Mouse (Mus musculus): Measurements from ENCODE around the gene Slc4a5.

The Slc4a5 gene

DNA sequence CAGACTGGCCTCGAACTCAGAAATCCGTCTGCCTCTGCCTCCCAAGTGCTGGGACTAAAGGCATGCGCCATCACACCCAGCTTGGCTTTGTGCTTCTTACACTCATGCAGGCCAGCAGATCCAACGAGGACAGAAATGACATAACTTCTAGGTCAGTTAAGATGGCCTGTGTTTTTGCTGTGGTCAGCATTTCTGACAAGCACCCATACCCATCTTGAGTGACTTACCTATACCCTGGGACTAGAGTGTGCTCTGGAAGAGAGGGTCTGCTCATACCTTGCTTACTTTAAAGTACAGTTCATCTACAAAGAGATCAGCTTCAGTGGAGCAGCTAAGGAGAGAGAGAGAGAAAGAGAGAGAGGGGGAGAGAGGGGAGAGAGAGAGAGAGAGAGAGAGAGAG lies 13.7 kb downstream of the Slc4a5 start:
- no peak for DNase-seq (ENCODE audit: low spot score in 2 of 2)

DNA sequence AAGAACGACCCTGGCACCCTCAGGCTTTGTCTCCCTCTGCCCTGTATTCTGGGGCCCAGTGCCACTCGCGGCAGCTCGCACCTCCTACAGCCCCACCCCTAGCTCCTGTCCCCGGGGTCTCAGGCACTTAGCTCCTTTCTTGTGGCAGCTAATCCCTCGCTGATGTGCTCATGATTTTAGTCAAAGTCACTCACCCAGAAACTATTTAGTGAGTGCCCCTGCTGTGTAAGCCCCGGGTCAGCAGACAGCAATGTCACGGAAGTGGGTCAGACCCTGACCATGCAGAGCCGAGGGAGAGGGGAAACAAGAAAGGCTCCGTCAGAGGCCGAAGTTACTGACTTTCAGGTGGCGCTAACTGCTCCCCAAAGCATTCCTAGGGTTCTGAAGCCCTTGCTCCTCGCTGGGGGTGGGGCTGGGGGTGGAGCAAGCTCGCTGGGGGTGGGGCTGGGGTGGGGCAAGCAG lies 14.7 kb downstream of the Slc4a5 start:
- DNase-seq (ENCODE audit: low spot score in 2 of 2), result no peak

DNA sequence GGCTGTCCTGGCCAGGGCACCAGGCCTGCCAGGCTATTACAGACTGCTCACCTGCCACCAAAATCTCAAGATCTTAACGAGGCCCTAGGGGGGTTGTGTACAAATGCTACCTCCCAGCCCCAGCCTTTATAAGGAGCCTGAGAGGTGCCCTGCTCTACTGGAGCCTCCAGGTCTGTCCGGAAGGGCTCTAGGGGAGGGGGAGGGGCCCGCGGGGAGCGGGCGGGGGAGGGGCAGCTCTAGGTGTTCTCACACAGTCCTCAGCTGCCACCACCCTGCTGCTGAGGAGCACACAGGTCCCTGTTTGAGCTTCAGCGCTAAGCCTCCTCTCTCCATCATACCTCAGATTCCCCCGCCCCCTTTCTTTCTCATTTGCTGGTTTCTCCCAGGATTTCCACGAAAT lies 17.5 kb downstream of the Slc4a5 start:
- no peak for DNase-seq (ENCODE audit: low spot score in 2 of 2)

DNA sequence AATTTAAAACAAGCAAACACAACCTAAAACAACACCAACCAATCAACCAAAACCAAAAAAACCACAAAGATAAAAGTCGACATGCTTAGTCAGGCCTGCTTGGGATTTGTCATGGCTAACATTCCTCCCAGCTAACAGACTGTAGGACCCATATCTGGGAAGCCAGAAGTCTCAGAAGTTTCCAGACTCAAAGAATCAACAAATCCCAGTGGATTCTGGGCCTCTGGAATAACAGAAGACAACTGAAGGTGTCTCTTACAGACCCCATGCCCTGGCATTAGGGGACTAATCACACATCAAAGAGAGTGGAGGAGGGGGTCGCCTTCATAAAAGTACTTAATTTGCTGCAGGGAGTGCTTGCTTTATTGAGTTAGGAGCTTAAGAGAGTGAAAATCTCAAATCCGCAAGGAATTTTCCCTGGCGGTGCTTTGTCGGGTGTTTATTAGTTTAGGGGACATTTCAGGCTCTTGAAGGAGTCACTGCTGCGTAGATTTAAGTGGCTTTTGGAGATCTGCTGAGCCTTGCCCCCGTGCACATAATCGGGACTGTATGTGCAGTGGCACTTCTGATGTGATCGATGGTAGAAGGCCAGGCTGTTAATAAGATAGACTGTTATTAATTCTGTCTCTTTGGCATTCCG lies 24.9 kb downstream of the Slc4a5 start:
- DNase-seq (ENCODE audit: low spot score in 2 of 2), result no peak

DNA sequence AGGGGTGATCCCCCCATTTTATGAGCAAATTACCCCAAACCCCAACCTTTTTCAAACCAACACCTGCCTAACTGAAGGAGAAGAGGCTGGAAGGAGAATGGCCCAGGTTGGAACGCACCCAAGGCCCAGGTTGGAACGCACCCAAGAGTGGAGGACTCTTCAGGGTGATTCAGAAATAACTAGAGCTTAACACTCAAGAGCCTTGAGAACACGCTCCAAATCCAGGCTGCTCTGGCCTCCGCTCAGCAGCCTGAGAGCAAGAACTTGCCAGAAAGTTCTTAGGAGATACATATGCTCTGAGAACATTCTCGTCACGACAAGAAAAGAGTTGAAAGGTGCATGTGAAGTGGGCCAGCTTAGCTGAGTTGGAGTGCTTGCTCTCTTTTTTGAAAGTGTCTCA lies 25.5 kb downstream of the Slc4a5 start:
- no peak for DNase-seq (ENCODE audit: low spot score in 2 of 2)

DNA sequence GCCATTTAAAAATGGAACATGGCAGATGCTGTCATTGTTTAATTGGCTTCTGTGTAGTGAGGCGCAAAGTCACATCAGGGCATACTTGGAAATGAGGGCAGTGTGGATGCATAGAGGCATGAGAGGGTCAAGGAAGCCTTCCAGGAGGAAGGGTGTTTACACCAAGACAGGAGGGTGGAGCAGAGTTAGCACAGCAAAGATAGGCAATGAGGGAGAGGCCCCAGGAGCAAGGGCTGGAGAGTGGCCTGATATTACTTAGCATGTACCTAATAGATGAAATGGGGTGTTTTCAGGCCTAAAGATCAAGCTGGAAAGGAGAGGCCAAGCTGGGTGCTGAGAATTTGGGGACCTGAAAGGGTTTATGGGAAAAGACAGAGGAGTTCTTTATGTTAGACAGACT lies 26.4 kb downstream of the Slc4a5 start:
- DNase-seq (ENCODE audit: low spot score in 2 of 2), result no peak

DNA sequence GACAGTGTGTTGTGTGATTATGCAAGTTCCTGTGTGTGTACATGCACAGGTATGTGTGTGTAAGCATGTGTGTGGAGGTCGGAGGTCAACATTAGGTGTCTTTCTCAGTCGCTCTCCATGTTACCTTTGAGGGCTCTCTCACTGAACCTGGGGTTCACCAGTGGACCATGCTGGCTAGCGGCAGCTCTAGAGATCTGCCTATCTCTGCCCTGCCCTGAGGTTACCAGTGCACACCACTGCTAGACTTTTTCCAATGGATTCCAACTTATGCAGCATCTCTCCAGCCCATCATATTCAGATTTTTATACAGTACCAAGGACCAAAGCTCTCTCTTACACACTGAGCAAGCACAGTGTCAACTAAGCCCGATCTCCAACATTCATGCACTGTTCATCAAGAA lies 27.1 kb downstream of the Slc4a5 start:
- DNase-seq (ENCODE audit: low spot score in 2 of 2), result no peak

DNA sequence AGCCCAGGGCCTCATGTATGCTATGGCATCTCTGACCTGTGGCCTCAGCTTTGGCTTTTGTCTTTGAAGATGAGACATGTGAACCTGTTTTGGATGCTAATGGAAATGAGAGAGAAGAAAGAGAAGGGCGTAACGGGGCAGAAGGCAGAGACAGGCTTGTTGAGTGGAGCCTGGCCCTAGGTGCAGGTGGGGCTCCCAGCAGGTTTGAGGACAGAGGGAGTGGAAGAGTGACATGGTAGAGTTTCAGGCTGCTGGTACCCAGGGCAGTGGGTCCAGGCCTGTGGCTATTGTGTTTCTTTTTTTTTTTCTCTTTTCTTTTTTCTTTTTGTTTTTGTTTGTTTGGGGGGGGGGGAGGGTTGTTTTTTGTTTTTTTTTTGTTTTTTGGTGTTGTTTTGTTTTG lies 27.5 kb downstream of the Slc4a5 start:
- no peak for DNase-seq (ENCODE audit: low spot score in 2 of 2)

DNA sequence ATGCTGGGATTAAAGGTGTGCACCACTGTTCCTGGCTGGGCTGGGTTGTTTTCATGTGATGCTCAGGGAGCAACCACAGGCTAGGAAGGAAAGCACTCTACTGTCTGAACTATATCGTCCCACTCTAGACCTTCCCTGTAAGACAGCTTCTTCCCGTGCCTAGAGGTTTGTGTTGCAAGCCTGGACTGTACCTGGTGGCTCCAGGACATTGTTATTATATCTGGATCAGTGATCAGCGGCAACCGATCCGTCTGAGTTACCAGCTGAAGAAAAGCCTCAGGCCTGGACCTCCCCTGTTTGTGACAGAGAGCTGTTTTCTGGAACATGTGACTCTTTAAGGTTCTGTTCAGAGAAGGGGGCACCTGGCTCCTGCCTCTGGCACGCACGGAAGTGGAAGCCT lies 34.6 kb downstream of the Slc4a5 start:
- DNase-seq (ENCODE audit: low spot score in 2 of 2), result no peak

DNA sequence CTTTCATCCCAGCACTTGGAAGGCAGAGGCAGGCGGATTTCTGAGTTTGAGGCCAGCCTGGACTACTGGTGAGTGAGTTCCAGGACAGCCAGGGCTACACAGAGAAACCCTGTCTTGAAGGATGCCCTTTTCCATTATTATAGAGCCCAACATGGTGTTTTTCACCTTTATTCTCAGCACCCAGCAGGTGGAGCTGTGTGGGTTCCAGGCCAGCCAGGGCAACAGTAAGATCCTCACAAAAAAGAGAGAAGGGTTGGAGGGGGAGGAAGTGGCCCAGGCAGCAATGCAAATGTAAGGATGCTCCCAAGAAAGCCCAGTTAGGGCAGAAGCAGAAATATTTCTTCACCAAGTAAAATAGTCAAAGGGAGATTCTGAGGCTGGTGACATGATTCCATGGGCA lies 44.9 kb downstream of the Slc4a5 start:
- no peak for DNase-seq (ENCODE audit: low spot score in 2 of 2)

DNA sequence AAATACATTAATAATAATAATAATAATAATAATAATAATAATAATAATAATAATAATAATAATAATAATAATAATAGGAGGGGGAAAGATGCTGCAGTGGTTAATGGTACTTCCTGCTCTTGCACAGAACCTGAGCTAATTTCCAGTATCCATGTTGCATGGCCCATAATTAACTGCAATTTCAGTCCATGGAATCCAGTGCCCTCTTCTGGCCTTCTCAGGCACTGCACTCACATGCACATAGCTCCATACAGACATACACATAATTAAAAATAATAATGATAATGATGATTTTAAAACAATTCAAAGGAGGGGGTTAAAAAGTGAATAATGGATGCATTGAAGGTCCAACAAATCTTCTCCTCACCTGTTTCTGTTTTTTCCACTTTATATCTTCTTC lies 45.6 kb downstream of the Slc4a5 start:
- DNase-seq (ENCODE audit: low spot score in 2 of 2), result no peak

DNA sequence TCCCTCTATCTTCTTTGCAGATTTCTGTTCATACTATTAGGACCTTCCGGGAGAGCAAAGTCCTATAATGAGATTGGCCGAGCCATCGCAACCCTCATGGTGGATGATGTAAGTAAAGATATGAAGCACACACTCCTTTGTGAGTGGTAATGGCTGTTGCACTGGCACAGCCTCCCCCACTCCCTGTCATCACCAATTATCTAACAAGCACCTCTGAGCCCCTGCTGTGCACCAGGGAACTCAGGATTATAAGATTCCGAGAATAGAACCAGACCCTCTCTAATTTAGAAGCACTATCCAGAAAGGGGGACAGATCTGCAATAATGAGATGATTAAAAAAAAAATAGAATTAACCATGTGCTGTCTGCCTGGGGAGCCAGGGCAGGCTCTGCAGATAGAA lies 46.0 kb downstream of the Slc4a5 start:
- DNase-seq (ENCODE audit: low spot score in 2 of 2), result no peak

DNA sequence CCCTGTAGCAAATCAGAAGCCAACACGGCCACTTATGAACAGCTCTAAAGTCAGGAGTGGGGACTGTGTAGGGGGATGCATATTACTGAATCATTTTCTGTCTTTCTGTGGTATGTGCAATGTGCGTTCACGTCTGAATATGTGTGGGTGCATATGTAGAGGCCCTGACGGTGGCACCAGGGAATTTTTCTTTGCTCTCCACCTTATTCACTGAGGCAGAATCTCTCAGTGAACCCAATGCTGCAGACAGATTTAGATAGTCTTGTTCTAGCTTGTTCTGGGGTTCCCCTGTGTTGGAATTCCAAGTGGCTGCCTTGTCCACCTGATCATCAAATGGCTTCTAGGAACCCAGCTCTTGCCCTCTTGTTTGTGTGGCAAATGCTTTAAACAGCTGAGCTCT lies 48.0 kb downstream of the Slc4a5 start:
- no peak for DNase-seq (ENCODE audit: low spot score in 2 of 2)

DNA sequence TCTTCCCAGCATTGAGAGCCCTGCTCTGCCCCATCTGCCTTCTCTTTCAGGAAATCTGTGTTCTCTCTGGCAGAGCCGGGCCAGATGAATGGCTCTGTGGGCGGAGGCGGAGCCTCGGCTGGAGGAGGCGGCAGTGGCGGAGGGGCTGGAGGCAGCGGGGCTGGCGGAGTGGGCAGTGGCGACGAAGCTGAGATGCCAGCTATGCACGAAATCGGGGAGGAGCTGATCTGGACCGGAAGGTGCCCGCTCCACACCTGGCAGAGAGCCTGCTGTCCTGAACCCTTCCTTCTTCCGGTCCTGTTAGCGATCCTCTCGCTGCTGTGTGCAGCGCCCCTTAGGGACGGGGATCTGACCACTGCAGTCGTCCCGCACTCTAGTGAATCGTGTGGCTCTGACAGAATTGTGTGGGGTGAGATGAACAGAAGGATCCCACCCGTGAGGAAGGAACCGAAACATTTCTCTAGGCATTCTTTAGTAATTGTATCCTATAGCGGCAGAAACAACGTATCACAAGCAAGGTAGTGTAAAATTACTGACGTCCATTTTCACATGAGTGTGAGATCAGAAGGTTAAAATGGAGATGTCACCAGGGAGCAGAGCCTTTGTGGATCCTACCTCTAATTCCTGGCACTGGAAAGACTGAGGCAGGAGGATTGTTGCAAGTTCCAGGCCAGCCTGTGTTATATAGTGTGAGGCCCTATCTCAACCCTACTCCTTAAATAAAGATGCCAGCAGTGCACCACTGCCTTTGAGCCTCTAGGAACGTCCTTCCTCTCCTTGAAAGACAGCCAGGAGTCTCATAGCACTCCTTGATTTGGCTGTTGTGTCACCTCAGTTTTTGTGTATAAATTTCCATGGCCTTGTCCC lies 48.7 kb downstream of the Slc4a5 start:
- peak; percentile 57 to 63 for DNase-seq (ENCODE audit: low spot score in 2 of 2)

DNA sequence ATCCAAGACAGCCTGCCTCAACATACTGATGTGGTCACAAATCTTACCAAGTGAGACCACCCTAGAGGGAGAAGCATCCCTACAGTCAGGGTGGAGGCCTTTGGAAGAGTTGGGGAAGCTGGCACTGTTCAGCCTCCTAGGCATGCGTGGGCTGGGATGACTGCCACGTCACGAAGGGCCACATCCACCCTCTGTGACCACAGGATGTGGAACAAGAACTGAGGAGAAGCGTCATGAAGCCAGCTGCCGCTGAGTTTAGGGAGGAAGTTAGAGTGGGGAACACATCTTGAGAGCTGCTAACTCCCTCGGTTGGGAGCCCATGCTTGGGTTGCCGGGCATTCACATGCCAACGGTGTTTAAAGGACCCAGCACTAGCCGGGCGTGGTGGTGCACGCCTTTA lies 54.1 kb downstream of the Slc4a5 start:
- peak; percentile 22 to 40 for DNase-seq (ENCODE audit: low spot score in 2 of 2)

DNA sequence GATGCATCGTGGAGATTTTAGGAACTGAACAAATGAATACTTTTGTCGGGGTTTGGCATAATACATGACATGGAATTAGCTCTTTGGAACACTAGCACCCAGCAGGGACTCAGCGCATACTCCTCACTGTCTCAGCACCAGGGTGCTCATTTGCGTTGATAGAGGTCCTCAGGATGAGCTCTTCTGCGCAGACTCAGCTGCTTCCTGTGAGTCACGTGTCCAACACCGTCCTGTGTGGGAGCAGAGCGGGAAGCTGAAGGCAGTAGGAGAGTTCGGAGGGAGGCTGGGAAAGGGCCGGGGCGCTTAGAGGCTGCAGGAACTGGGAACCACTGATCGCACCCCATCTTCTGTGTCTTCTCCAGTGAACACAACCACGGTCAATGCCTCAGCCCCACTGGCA lies 57.5 kb downstream of the Slc4a5 start:
- DNase-seq (ENCODE audit: low spot score in 2 of 2), result no peak

DNA sequence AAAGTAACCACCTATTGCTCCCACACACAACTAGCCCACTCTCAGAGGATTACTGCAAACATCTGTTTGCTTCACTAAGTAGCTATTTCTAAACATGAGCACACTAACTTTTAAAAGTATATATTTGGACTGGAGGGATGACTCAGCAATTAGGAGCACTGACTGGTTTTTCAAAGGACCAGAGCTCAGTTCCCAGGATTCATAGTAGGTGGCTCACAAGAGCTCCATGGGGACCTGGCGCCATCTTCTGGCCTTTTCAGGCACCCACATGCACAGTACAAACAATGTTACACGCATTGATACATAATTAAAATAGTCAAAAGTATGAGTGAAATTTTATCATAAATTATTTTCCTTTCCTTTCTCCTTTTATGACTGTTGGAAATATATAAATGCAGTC lies 59.3 kb downstream of the Slc4a5 start:
- peak in 1 of 2 experiments; percentile 23 for DNase-seq (ENCODE audit: low spot score in 2 of 2)

DNA sequence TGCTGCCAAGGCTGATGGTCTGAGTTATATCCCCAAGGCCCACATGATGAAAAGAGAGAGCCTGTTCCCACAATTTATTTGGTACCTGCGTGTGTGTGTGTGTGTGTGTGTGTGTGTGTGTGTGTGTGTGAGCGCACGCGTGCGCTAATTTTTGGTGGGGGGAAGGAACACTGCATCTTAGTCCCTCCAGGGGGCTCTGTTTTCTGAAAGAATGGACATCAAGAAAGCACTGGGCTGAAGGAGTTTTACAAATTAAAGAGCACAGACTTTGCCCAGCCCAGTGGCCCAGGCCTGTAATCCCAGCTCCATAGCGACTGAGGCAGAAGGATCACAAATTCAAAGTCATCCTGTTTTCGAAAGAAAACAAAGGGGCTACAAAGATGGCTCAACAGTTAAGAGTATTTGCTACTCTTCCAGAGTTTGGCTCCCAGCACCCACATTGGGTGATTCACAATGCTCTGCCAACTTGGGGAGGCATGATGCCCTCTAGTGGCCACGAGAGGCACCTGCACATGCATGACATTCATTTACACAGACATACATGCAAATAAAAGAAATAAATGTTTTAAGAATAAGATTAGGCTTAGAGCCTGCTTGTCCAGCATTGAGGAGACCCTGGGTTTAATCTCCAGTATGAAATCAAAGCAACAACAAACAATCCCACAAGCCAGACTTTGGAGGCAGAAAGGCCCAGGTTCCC lies 60.8 kb downstream of the Slc4a5 start:
- DNase-seq (ENCODE audit: low spot score in 2 of 2), result peak in 1 of 2 experiments; percentile 19

DNA sequence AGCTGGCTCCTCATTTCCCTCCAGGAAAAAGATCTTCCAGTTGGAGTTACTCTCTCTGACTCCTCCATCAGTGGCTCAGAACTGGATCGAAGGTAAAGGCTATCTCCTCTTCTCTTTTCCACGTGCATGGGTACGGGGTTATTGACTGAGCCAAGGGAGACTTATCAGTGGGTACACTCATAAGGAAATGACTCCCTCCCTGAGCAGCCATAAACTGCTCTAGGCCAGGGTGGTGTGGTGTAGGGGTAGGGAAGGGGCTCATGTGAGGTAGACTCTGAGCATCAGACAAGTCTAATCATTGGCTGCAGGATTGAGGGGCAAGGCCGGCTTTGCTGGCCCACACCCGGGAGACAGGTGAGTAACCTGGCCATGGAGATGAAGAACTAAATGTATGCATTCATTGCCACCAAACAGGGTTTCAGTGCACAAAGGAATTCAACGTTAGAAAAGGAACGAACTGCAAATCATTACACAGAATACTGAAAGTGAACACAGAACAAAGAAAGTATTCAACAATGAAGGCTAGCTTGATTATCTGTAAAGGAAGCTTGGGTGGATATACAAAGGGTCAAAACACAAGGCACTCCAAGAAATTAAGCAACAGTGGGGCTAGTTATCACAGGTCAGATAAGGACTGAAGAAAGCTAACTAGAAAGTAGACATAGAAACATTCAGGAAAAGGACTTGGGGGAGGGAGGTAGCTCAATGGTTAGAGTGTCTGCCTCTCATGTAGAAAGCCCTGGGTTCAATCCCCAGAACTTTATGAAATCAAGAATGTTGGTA lies 81.0 kb downstream of the Slc4a5 start:
- no peak for DNase-seq (ENCODE audit: low spot score in 2 of 2)

DNA sequence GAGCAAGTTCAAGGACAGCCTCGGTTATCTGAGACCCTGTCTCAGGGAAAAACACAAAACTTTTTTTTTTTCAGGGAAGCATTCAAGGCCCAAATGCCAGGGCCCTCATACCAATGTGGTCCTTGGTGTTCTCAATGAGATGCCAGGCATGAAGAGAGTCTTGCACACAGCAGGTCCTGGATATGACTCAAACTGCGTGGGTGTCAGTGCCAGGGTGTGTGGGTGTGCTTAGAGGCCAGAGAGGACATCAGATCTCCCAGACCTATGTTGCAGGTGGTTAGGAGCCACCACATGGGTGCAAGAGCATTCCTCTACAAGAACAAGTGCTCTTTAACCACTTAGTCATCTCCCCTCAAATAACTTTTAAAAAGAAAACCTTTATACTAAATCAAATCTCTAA lies 81.7 kb downstream of the Slc4a5 start:
- DNase-seq (ENCODE audit: low spot score in 2 of 2), result no peak

DNA sequence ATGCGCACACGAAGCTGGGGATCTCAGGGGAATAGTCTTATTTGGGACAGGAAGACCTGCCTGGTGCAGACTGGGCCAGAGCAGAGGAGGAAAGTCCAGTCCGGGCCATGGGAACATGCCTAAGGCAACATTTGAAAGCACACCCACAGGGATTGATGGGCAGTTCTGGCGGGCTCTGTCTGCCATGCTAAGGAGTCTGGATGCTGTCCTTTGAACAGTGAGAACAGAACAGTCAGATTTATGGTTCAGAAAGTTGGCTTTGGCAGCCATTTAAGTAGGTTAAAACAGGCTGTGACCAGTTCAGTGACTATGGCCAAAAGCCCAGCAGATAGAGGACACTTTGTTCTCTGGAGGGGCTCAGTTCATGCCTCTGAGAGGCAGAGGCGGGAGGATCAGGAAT lies 82.6 kb downstream of the Slc4a5 start:
- DNase-seq (ENCODE audit: low spot score in 2 of 2), result no peak

DNA sequence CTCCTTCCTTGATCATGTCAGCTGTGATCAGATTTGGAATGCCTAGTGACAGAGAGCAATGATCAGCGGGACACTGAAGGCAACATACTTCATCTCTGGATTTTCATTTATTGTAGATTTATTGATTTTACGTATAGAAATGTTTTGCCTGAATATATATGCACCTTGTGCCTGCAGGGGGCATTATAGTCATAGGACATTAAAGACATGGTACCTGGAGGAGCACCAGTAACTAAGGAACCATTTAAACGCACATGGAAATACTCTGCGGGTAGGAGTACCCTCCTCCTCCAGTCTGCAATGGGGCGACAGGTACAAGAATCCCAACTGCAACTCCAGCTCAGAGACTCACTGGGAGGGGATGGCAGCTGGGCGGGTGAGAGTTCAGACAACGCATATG lies 89.4 kb downstream of the Slc4a5 start:
- peak; percentile 17 to 35 for DNase-seq (ENCODE audit: low spot score in 2 of 2)
